Mouse (Mus musculus) spleen, adult 2 months (tissue): ENCODE measurements around the gene Usp12.

Source experiments
- CTCF ChIP-seq: fragments of 200-500 bp; IDR thresholded peaks from 2 replicates; pipeline ENCODE4 v1.5.1; 2011; ENCODE audit warnings: mild to moderate bottlenecking, inconsistent platforms; ENCODE audit not compliant: insufficient read depth, insufficient read length, insufficient replicate concordance; ENCODE audit errors: extremely low read depth
- POLR2A ChIP-seq: fragments of 200-500 bp; IDR thresholded peaks from 2 replicates; pipeline ENCODE4 v1.6.1; 2011; ENCODE audit warnings: low read depth, low read length, inconsistent platforms

DNA sequence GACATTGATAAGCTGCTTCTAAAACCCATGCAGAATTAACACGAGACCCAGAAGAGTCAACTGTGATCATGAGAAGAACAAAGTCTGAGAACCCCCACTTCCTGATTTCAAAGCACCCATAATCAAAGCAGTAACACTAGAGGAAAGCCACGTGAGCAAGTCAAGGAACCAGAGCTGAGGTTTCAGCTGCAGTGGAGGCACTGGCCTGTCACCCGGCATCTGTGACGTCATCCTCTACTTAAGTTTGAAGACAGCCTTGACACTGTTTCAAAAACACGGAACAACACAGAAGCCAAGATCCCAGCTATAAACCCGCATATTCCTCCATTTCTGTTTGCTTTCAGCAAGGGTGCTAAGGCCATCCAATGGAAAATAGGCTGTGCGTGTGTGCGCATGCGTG lies 13.1 kb downstream of the Usp12 start:
- no peak for TF ChIP-seq CTCF
- no peak for TF ChIP-seq POLR2A
